Mouse (Mus musculus) forebrain, postnatal 0 days (tissue): ENCODE measurements around the gene Runx1. TPM values are rescaled to one million over a fixed set of nuclear protein-coding genes. Genes with fewer than 3 reads are reported as not detected.

Experiments used
- ATAC-seq: fragments of 200-750 bp; cut with Nextera tagmentation; 2 replicates; pipeline ENCODE4 v1.8.0; 2017; ENCODE audit warnings: mild to moderate bottlenecking, moderate library complexity
- DNase-seq: peaks from one replicate; pipeline ENCODE4 v3.0.0-alpha.2; 2015
- H3K27ac ChIP-seq: fragments of 300-500 bp; sonication (generic); 2 replicates; pipeline ENCODE4 v1.5.1; 2014; ENCODE audit warnings: low read depth, mild to moderate bottlenecking, antibody characterized with exemption, low read length, moderate library complexity, mixed read lengths
- H3K27me3 ChIP-seq: fragments of 300-500 bp; sonication (generic); 2 replicates; pipeline ENCODE4 v1.6.1; 2014; ENCODE audit warnings: mild to moderate bottlenecking, low read length, mixed read lengths; ENCODE audit not compliant: insufficient read depth
- H3K36me3 ChIP-seq: fragments of 300-500 bp; sonication (generic); 2 replicates; pipeline ENCODE4 v1.6.1; 2014; ENCODE audit warnings: mild to moderate bottlenecking, moderate library complexity; ENCODE audit not compliant: insufficient read depth
- H3K4me1 ChIP-seq: fragments of 300-500 bp; sonication (generic); 2 replicates; pipeline ENCODE4 v1.6.1; 2014; ENCODE audit warnings: antibody characterized with exemption; ENCODE audit not compliant: insufficient read depth
- H3K4me2 ChIP-seq: fragments of 300-500 bp; sonication (generic); 2 replicates; pipeline ENCODE4 v1.6.1; 2014; ENCODE audit warnings: low read depth, mild to moderate bottlenecking, moderate library complexity
- H3K4me3 ChIP-seq: fragments of 300-500 bp; sonication (generic); 2 replicates; pipeline ENCODE4 v1.5.1; 2014; ENCODE audit warnings: low read depth, low read length, mixed read lengths
- H3K9ac ChIP-seq: fragments of 300-500 bp; sonication (generic); 2 replicates; pipeline ENCODE4 v1.6.1; 2014; ENCODE audit warnings: mild to moderate bottlenecking
- H3K9me3 ChIP-seq: fragments of 300-500 bp; sonication (generic); 2 replicates; pipeline ENCODE4 v1.6.1; 2016; ENCODE audit warnings: low read length
- CTCF ChIP-seq: sonication (generic); IDR thresholded peaks from 2 replicates; pipeline ENCODE4 v1.5.1; 2016; ENCODE audit warnings: antibody characterized with exemption, control low read depth, low read depth
- WGBS: fragments of 180-500 bp; shearing (Covaris S2); extraction: QIAGEN DNeasy Blood & Tissue Kit; methylation state at CpG from one replicate; pipeline ENCODE4 v1.1.7; 2014; 5-methylcytosine and 5-hydroxymethylcytosine counted together
- polyA plus RNA-seq: library from polyadenylated mRNA; unstranded; fragments of >200 nt; fragmentation: Nextera tagmentation; extraction: Ambion mirVana; gene quantifications from 2 replicates; pipeline ENCODE4 v1.2.1, GENCODE M21; 2015
- total RNA-seq: library from RNA; depleted of rRNA; stranded (reverse); fragments of >200 nt; gene quantifications from 2 replicates; pipeline ENCODE4 v1.2.3, GENCODE M21; 2014

Runx1 gene
- total and polyA plus RNA-seq, 2 experiments from 2014 or later, result 0.46 to 1.2 TPM

DNA sequence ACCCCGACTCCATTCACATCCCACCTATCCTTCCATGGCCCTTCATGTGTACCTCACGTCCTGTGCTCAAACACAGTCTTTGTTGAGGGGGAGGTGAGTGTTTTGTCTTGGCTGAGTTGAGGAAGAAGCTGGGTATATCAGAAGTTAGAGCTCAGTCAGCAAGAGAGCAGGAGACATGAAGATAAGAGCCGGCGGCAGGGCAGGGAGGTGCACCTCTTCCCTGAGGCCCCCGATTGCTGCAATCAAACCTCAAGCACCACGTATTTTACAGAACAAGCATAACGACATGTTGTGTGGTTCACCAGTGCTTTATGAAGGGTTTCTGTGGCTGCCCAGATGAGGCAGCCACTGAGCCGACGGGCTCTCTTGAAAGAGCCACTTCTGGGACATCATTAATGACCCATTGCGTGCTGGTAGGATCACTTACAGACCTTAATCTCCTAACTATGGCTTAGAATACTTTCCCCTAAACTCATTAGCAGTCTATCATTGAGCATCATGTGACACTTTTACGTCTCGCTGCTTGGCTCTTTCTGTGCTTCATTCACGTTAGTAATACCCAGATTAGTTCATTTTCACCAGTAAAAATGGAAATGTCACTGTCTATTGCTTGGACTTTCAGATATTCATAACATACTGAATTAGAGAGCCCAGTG lies 61.1 kb downstream of the Runx1 start:
- Histone ChIP-seq H3K27me3 (no peaks in the 10 kb centered on the region), H3K9ac (no peak overlapping the region), H3K4me3 (no peak overlapping the region), H3K27ac (no peak overlapping the region), H3K36me3 (no peaks in the 10 kb centered on the region), H3K4me1 (no peaks in the 10 kb centered on the region), H3K9me3 (no peaks in the 10 kb centered on the region), H3K4me2 (no peak overlapping the region)
- 50% methylated on average over 13 of the region's 13 CpGs for WGBS
- no peak for TF ChIP-seq CTCF
- DNase-seq (no peak), ATAC-seq (no peak)

DNA sequence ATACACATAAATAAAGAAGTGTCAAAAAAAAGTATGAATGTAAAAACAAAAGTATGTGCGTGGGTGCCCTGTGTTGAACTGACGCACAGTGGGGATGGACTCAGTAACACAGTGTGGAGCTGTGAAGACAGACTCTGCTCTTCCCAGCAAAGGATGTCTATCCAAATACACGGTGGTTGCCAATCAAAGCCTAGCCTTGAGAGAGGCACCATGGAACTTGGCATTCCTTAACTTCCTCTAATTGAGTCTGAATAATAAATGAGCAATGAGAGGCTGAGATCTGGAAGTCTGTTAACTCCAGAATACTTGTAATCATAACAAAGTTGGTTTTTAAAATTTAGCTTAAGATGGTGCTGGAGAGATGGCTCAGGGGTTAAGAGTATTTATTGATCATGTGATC lies 62.3 kb downstream of the Runx1 start:
- no peaks in the 10 kb centered on the region for H3K27me3 ChIP-seq
- no peak overlapping the region for H3K9ac ChIP-seq
- H3K27ac ChIP-seq, result no peak overlapping the region
- TF ChIP-seq CTCF, result no peak
- no peaks in the 10 kb centered on the region for H3K9me3 ChIP-seq
- no peaks in the 10 kb centered on the region for H3K36me3 ChIP-seq
- no peak overlapping the region for H3K4me2 ChIP-seq
- no peaks in the 10 kb centered on the region for H3K4me1 ChIP-seq
- peak; percentile 47; the same call in 1 of the 2 replicates for ATAC-seq
- DNase-seq, result peak; percentile 13
- H3K4me3 ChIP-seq, result no peak overlapping the region
- WGBS, result 72% methylated on average over 3 of the region's 3 CpGs

DNA sequence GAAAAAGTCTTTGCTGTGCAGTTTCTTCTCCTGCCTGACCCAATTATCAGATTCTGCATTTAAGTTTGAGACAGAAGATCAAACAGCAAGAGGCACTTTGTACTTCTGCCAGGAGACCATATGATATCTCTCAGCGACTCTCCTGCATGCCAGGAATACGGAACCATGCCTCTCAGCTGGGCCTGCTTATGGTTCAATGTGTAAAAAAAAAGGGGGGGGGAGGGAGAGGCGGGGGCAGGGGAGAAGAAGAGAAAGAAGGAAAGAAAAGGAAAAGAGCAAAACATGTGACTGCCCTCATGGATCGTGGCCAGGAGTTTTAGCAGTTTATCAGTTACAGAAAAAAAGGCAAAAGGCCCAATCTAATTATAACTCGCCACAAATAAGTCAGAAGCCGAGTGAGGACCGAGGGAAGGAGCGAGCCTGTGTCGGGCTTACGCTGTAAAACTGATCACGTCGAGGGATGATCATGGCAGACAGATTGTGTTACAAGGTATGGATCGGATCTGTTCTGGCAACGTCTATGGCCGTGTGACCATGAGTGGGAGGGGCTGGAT lies 63.9 kb downstream of the Runx1 start:
- ATAC-seq (peak; percentile 89), DNase-seq (peak; percentile 83)
- H3K4me3 ChIP-seq, result no peak overlapping the region
- peak overlapping the region; percentile 15; the same call in 1 of the 2 replicates for H3K4me2 ChIP-seq
- 42% methylated on average over 14 of the region's 15 CpGs for WGBS
- no peak for TF ChIP-seq CTCF
- no peaks in the 10 kb centered on the region for H3K9me3 ChIP-seq
- no peak overlapping the region for H3K27ac ChIP-seq
- H3K4me1 ChIP-seq, result no peaks in the 10 kb centered on the region
- H3K27me3 ChIP-seq, result no peaks in the 10 kb centered on the region
- H3K36me3 ChIP-seq, result no peaks in the 10 kb centered on the region
- no peak overlapping the region for H3K9ac ChIP-seq

DNA sequence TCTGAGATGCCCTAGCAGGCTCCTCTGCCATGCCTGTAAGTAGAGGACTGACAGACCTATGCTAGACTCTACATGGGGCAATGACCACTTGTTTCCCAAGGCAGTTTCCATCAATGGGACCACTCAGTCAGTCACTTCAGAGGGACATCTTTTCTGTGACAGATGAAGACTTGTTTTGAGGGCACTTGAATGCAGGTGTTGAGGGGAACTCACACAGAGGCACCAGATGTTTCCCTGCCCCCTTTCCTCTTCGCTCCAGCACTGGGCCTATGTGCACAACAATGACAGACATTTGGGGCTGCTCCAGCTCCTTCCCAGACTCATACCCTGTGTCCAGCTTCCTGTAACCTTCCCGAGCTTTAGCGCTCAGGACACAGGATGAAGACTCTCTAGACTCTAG lies 65.9 kb downstream of the Runx1 start:
- TF ChIP-seq CTCF, result no peak
- Histone ChIP-seq H3K27ac (no peak overlapping the region), H3K27me3 (no peaks in the 10 kb centered on the region), H3K4me2 (no peak overlapping the region), H3K9ac (no peak overlapping the region), H3K4me3 (no peak overlapping the region), H3K36me3 (no peaks in the 10 kb centered on the region), H3K4me1 (no peaks in the 10 kb centered on the region), H3K9me3 (no peaks in the 10 kb centered on the region)
- WGBS, result 92% methylated on average over 3 of the region's 3 CpGs
- DNase-seq (no peak), ATAC-seq (no peak)

DNA sequence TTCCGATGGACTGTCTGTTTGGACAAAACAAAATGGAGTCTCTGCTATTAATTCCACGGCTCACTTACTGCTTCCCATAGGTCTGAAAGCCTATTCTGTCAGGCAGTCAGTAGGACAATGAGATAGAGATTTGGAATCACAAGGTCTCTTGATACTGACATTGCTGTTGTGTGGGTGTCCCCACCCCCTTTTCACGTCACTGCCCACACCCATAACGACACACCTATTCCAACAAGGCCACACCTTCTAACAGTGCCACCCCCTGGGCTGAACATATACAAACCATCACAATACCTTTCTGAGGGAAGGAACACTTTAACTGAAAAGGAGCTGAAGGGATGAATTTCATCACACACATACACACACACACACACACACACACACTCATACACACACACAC lies 68.4 kb downstream of the Runx1 start:
- 78% methylated on average over 4 of the region's 4 CpGs for WGBS
- TF ChIP-seq CTCF, result no peak
- no peak overlapping the region for H3K4me3 ChIP-seq
- H3K27me3 ChIP-seq, result no peaks in the 10 kb centered on the region
- DNase-seq, result no peak
- ATAC-seq, result no peak
- no peak overlapping the region for H3K27ac ChIP-seq
- H3K4me1 ChIP-seq, result no peaks in the 10 kb centered on the region
- H3K9ac ChIP-seq, result no peak overlapping the region
- no peaks in the 10 kb centered on the region for H3K9me3 ChIP-seq
- H3K4me2 ChIP-seq, result no peak overlapping the region
- H3K36me3 ChIP-seq, result no peaks in the 10 kb centered on the region

DNA sequence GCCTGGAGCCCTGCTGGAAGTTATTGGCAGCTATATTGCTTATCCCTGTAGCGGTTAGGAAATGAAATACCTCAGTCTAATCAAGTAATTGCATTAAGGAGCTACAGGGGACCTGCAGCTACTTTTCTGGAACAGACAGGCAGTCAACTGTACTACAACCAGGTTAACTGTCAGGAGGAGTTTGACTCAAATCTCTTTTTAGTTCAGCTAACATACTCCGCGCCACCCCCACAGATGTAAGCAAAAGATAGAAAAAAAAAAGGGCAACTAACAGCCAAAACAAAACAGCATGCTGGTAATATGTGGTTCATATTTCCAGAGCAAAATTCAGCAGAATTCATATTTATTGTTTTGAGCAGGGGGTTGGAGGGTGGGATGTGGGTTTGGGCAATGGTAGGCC lies 72.0 kb downstream of the Runx1 start:
- no peak for TF ChIP-seq CTCF
- Histone ChIP-seq H3K9me3 (no peaks in the 10 kb centered on the region), H3K36me3 (no peaks in the 10 kb centered on the region), H3K9ac (no peak overlapping the region), H3K4me1 (no peaks in the 10 kb centered on the region), H3K27me3 (no peaks in the 10 kb centered on the region), H3K4me2 (no peak overlapping the region), H3K4me3 (no peak overlapping the region), H3K27ac (no peak overlapping the region)
- 92% methylated on average over 3 of the region's 3 CpGs for WGBS
- ATAC-seq (no peak), DNase-seq (no peak)

DNA sequence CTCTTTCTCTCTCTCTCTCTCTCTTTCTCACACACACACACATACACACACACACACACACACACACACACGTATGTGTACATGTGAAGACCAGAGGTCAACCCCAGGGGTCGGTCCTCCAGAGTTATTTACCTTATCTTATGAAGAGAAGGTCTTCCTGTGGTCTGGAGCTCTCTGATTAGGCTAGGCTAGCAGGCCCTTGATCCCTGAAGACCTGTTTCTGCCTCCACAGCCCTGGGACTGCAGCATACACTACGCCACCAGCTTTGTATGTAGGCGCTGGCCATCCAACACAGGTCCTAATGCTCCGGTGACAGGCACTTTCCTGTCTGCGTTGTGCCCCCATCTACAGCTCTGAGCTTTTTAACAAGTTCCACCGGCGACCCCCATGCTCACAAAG lies 72.8 kb downstream of the Runx1 start:
- Histone ChIP-seq H3K9me3 (no peaks in the 10 kb centered on the region), H3K4me3 (no peak overlapping the region), H3K27ac (no peak overlapping the region), H3K36me3 (no peaks in the 10 kb centered on the region), H3K4me2 (no peak overlapping the region), H3K9ac (no peak overlapping the region), H3K4me1 (no peaks in the 10 kb centered on the region), H3K27me3 (no peaks in the 10 kb centered on the region)
- ATAC-seq (no peak), DNase-seq (no peak)
- 91% methylated on average over 8 of the region's 8 CpGs for WGBS
- TF ChIP-seq CTCF, result no peak
